Mouse (Mus musculus) lung, postnatal 10 days (tissue): ENCODE measurements around the gene Sec16b.

Source experiments
- DNase-seq: peaks from one replicate; pipeline ENCODE4 v3.0.0; 2021

The Sec16b gene

DNA sequence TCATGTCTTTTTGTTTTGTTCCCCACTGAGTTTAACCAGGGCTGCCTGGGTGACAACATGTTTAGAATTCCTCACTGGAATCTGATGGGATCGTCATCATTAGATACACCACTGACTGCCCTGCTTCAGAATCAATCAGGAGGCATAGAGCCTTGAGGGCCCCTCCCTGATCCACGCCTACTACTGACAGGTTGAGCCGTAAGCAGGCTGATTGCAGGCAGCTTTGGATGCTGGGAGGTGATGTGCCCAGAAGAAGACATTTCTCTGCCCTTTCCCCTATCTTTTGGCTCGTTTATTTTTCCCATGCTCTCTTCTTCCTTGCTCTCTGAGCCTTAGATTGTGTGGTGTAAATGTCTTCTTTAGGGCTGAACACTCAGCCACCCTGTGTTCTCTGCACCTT is 7.8 kb downstream of the Sec16b start:
- DNase-seq, result no peak

GRCm38 (mm10) chr1:157516838-157517808 is 10.6 kb downstream of the Sec16b start:
- no peak for DNase-seq

DNA sequence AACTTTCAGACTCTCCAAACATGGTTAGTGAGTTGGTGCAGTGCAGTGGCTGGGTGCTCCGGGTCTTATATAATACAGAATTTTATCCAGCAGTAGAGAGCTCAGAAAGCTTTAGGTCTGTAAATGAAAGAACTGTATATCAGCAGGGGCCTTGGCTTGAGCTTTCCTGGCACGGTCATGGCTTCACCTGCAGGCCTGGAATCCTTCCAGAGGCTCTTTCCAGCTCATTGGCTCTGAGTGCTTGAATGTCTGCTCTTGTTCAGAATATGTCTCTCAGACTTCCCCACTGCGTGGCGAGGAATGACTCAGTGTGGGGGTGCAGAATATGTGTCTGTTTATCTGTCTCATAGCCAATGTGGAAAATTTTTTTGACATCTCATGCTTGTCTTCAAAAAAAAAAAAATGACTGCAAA is 11.6 kb downstream of the Sec16b start:
- peak; percentile 36 for DNase-seq

GRCm38 (mm10) chr1:157519396-157519795 is 12.9 kb downstream of the Sec16b start:
- DNase-seq, result no peak

GRCm38 (mm10) chr1:157522322-157522721 is 15.8 kb downstream of the Sec16b start:
- DNase-seq, result no peak

GRCm38 (mm10) chr1:157524775-157525174 is 18.2 kb downstream of the Sec16b start:
- DNase-seq, result no peak

DNA sequence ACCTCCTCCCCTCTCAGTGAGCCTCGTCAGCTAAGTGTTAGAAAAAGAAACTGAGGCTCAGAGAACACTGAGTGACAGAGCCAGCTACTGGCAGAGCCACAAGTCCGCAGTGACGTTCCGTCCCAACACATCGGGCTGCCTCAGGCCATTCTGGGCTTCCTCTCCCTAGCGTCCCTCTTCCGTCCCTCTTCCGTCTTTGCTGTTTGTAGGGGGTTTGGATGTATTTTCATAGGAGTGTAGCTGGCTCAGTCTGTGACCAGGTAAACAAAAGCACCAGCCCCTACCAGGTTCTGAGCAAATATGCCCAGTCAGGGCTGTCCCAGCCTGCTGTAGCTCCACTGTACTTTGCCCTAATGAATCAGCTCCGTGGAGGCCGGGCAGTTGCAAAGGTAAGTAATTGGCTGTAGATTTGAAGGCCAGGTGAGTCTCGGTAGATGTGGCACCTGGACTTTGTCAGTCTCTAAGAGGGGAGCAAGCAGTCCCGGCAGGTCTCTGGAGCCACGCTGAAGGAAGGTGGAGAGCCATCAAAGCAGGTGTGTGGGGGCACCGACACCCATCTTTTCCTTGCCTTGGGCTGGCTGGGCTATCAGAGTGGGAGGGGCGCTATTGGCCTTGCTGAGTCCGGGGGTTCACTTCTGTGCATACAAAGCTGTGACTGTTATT is 19.3 kb downstream of the Sec16b start:
- no peak for DNase-seq

DNA sequence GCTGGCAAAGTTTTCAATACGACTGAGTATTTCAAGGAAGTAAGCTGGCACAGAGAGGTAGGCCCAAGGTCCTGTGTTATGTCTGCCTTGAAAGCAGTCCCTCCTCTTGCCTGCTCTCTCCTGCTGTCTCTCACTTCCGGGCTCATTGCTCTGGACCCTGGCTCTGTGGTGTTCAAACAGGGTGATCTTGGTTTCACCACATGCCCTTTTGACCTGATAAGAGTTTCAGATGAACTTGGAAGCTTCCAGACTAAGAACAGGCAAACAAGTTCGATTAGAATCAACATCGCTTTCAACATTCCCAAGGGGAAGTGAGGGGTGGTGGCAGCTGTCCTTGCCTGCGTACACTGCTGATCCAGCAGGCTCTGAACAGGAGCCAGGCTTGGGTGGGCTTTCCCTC is 20.1 kb downstream of the Sec16b start:
- no peak for DNase-seq

DNA sequence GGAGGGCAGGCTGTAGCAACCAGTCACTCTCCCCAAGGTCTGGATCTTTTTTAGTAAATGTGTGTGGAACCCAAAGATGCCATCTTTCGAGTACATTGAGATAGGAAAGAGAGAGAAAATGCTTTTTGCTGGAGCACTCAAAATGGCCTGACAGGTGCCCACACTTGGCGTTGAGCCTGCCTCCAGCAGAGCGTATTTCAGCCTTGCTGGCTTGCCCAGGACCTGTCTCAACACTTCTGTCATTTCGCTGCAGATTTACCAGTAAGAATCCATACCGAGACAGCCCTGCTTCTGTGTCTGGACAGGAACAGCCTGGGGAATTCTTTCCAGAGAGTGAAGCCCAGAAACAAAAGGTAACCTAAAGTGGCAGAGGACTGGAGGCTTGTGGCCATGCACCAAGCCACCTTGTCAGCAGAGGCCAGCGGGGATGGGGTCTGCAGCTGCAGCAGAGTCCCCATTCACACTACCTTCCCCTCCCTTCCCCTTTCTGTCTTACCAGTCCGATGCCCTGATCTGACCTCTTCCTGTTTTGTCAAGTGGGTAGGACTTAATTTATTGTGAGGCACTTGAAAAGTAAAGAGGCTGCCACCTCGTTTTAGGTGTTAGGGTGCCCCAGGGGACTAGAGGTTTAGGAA is 26.4 kb downstream of the Sec16b start:
- no peak for DNase-seq

- DNase-seq, result no peak
Observed at GRCm38 (mm10) chr1:157535571-157535970, 29.0 kb downstream of the Sec16b start.

GRCm38 (mm10) chr1:157536471-157536870 is 29.9 kb downstream of the Sec16b start:
- DNase-seq, result peak; percentile 61

- DNase-seq, result peak; percentile 40
Observed at GRCm38 (mm10) chr1:157537636-157538035, 31.1 kb downstream of the Sec16b start.

- DNase-seq, result no peak
Observed at GRCm38 (mm10) chr1:157545056-157545455, 38.5 kb downstream of the Sec16b start.

GRCm38 (mm10) chr1:157547658-157548057 is 41.1 kb downstream of the Sec16b start:
- no peak for DNase-seq

DNA sequence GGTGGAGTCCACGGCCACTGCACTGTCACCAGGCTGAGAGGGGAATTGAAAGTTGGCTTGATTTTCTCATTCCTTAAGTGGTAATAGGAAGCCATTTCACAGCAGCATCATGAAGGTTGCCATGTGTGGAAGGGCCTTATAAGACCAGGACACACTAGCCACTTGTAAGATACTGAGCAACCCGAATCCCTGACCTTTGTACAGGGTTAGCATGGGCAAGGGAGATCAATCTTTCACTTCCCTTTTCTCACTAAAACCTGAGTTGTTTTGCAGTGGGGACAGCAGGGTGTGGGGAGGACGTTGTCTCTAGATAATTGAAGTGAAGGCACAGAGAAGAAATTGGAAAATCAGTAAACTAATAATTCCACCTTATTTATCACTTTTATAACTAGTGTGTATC is 43.2 kb downstream of the Sec16b start:
- no peak for DNase-seq

DNA sequence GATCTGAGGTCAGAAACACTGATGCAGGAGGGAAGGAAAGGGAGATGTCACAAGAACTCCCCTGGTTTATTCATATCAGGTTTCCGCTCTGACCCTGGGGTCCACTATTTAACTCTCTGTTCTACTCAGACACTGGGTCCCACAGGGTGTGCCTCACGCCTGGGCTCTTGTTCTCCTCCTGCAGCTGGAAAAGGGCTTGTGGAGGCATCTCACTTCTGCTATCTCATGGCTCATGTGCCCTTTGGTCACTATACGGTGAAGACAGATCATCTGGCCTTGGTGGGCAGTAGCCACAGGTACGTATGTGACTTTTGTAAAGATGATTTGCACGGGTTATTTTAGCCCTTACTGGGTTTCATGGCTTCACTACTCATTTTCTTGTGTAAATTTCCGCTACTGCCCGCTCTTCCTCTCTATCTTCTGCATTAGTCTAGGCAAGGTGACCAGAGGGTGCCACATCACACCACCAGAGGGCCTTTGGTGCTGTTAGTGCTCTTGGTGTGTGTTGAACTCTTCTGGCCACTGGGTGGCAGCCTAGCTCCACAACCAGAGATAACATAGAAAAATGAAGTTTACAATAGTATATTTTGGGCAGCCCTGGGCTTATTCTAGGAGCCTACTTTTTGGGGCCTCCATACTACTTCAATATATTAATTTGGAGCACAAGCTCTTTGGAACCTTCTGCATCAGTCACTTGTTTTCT is 46.4 kb downstream of the Sec16b start:
- DNase-seq, result peak; percentile 73

GRCm38 (mm10) chr1:157554163-157554562 is 47.6 kb downstream of the Sec16b start:
- DNase-seq, result no peak

GRCm38 (mm10) chr1:157554686-157555530 is 48.4 kb downstream of the Sec16b start:
- no peak for DNase-seq

DNA sequence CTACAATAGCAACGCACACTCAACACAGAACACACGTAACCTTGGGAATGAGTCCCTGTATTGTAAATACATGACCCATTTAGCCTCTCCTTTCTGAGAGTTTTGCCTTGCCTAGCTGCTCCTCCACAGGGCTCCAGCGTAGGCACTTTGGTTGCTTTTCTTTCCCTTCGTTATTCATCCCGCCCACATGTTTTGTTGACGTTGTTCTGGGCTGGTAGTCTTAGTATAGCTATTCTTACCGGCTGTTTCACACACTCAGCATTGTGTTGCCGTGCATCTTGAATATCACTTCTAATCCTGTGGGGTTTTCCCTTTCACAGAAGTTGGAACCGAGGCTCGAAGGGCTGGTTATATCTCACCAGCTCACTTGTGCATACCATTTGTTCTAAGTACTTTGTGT is 49.2 kb downstream of the Sec16b start:
- DNase-seq, result no peak

- DNase-seq, result no peak
Observed at GRCm38 (mm10) chr1:157556439-157556838, 49.9 kb downstream of the Sec16b start.

DNA sequence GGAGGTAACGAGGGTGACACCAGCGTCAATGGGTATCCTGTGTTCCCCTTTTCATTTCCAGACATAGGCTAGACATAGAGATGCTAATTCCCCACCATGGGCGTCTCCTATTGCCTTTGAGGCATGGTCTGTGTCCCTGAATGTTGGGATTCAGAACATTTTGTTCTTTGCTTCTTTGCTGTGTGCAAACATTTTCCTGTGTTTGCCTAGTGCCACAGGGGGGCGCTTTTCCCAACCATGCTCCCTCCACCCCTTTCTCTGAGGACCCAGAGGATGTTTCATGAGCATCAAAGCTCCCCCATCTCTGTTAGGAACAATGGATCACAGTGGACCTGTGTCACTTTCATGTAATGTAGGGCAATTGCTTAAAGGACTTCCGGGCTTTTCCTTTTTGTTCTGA is 51.6 kb downstream of the Sec16b start:
- no peak for DNase-seq

- no peak for DNase-seq
Observed at GRCm38 (mm10) chr1:157559986-157560385, 53.5 kb downstream of the Sec16b start.
